Mouse (Mus musculus): Measurements from ENCODE around the gene Ints4. TPM values are rescaled to one million over a fixed set of nuclear protein-coding genes. Genes with fewer than 3 reads are reported as not detected.
"Not testable (repeated sequence)": the region's sequence is repeated elsewhere in the genome, so short reads cannot be mapped to it uniquely, and the experiment has no call there.

The Ints4 gene
- 61.0 and 63.7 TPM in 2 replicates for polyA plus RNA-seq (2016; fragmentation: Nextera tagmentation; extraction: Ambion mirVana)

GRCm38 (mm10) chr7:97480821-97481339 is at the start of gene Ints4:
TSS of gene Ints4 (plus strand) at chr7:97480956.
- no peaks in the 10 kb centered on the region for H3K27me3 ChIP-seq (ENCODE audit: insufficient read depth, poor library complexity, severe bottlenecking)
- peaks cover 12% of the 10 kb centered on the region for H3K36me3 ChIP-seq
- no peaks in the 10 kb centered on the region for H3K9me3 ChIP-seq
- DNase-seq (ENCODE audit: low spot score) = peak; percentile 91
- H3K27ac ChIP-seq = peak within 1 kb of the TSS; percentile 87
- H3K4me3 ChIP-seq = peak within 1 kb of the TSS; percentile 74
- WGBS = under 1% methylated on average over 24 of the region's 24 CpGs
- H3K4me1 ChIP-seq (replicated peaks) = peaks cover 20% of the 10 kb centered on the region

DNA sequence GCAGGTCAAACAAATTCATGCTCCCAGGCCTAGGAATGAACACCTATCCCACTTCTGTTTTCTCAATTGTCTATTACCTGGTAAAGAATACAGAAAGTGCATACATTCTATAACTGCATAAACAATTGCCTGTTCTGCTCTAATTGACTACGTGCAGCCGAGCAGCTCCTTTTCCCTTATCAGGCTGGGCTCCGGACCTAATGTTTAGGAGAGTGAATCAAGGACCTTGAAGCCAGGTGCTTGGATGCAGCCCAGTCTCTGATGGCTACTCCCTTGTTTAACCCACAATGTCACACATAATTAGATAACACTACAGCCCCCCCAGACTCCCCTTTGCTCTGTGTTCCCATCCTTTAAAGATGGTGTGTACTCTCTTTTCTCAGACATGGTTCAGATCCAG is 47.2 kb upstream of the Ints4 start:
- H3K27me3 ChIP-seq (ENCODE audit: insufficient read depth, poor library complexity, severe bottlenecking); H3K4me3 ChIP-seq; H3K27ac ChIP-seq; DNase-seq (ENCODE audit: low spot score); H3K9me3 ChIP-seq; H3K36me3 ChIP-seq: not testable (repeated sequence)
- H3K4me1 ChIP-seq (replicated peaks) = peaks cover 13% of the 10 kb centered on the region
- WGBS = 81% methylated on average over 3 of the region's 3 CpGs

GRCm38 (mm10) chr7:97434517-97434916 is 46.2 kb upstream of the Ints4 start:
- no peaks in the 10 kb centered on the region for H3K9me3 ChIP-seq
- no peak for DNase-seq (ENCODE audit: low spot score)
- H3K36me3 ChIP-seq = no peaks in the 10 kb centered on the region
- H3K27me3 ChIP-seq (ENCODE audit: insufficient read depth, poor library complexity, severe bottlenecking) = no peaks in the 10 kb centered on the region
- no peak overlapping the region for H3K4me3 ChIP-seq
- 88% methylated on average over 10 of the region's 10 CpGs for WGBS
- H3K27ac ChIP-seq = no peak overlapping the region
- peaks cover 7% of the 10 kb centered on the region for H3K4me1 ChIP-seq (replicated peaks)

GRCm38 (mm10) chr7:97438986-97439385 is 41.8 kb upstream of the Ints4 start:
- 0 out of 2 replicates have a peak, but pooled peaks cover 5% of the 10 kb centered on the region for H3K9me3 ChIP-seq
- H3K27ac ChIP-seq = no peak overlapping the region
- H3K4me3 ChIP-seq = no peak overlapping the region
- no peaks in the 10 kb centered on the region for H3K36me3 ChIP-seq
- no peak for DNase-seq (ENCODE audit: low spot score)
- no peaks in the 10 kb centered on the region for H3K4me1 ChIP-seq (replicated peaks)
- no peaks in the 10 kb centered on the region for H3K27me3 ChIP-seq (ENCODE audit: insufficient read depth, poor library complexity, severe bottlenecking)

DNA sequence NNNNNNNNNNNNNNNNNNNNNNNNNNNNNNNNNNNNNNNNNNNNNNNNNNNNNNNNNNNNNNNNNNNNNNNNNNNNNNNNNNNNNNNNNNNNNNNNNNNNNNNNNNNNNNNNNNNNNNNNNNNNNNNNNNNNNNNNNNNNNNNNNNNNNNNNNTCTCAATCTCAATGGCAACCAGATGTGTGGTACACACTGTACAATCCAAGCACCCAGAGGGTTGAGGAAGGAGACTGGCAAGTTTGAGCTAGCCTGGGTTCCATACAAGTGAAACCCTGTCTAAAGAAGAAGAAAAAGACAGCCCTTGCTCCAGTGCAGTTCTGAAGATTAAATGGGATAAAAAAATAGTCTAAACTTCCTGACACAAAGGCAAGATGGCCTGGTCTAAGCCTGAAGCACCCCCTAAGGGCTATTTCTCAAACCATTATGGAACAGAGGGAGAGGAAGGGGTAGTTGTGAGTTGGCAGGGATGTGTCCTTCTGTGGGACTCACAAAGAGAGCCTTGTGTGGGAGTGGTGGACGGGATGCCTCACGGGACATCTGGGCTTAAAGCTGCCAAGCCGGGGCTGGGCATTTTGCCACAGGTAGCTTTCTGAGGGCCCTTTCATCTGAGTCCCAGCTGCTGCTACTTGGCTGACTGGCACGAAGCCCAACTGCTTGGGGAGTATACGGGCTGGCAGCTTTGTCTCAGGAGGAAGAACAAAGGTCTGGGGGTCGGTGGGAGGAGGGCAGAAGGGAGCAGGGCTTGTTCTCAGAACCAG is 34.4 kb upstream of the Ints4 start:
- Histone ChIP-seq H3K4me1 (replicated peaks) (no peaks in the 10 kb centered on the region), H3K36me3 (no peaks in the 10 kb centered on the region), H3K9me3 (0 out of 2 replicates have a peak, but pooled peaks cover 12% of the 10 kb centered on the region), H3K27me3 (ENCODE audit: insufficient read depth, poor library complexity, severe bottlenecking) (no peaks in the 10 kb centered on the region), H3K4me3 (no peak overlapping the region), H3K27ac (peak overlapping the region; percentile 17)
- DNase-seq (ENCODE audit: low spot score) = no peak
- 59% methylated on average over 6 of the region's 6 CpGs for WGBS

GRCm38 (mm10) chr7:97447050-97447531 is 33.7 kb upstream of the Ints4 start:
- peak overlapping the region; percentile 17 for H3K27ac ChIP-seq
- H3K4me3 ChIP-seq = no peak overlapping the region
- WGBS = 69% methylated on average over 6 of the region's 6 CpGs
- DNase-seq (ENCODE audit: low spot score) = no peak
- H3K4me1 ChIP-seq (replicated peaks) = no peaks in the 10 kb centered on the region
- 0 out of 2 replicates have a peak, but pooled peaks cover under 1% of the 10 kb centered on the region for H3K27me3 ChIP-seq (ENCODE audit: insufficient read depth, poor library complexity, severe bottlenecking)
- H3K36me3 ChIP-seq = no peaks in the 10 kb centered on the region
- 0 out of 2 replicates have a peak, but pooled peaks cover 10% of the 10 kb centered on the region for H3K9me3 ChIP-seq

DNA sequence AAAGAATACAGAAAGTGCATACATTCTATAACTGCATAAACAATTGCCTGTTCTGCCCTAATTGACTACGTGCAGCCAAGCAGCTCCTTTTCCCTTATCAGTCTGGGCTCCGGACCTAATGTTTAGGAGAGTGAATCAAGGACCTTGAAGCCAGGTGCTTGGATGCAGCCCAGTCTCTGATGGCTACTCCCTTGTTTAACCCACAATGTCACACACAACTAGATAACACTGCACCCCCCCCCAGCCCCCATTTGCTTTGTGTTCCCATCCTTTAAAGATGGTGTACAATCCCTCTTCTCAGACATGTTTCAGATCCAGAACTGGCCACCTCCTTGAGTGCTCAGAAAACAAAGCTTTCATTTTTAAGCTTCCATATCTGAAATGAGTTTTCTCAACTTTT is 29.7 kb upstream of the Ints4 start, which contains the start of gene Kctd14:
Kctd14 (plus strand) TSS at position 301 of the 400 bp plus-strand sequence.
- H3K9me3 ChIP-seq = 0 out of 2 replicates have a peak, but pooled peaks cover 10% of the 10 kb centered on the region
- H3K4me3 ChIP-seq; DNase-seq (ENCODE audit: low spot score); H3K27ac ChIP-seq; H3K27me3 ChIP-seq (ENCODE audit: insufficient read depth, poor library complexity, severe bottlenecking); H3K36me3 ChIP-seq; H3K4me1 ChIP-seq (replicated peaks): not testable (repeated sequence)
- WGBS = 83% methylated on average over 2 of the region's 2 CpGs

DNA sequence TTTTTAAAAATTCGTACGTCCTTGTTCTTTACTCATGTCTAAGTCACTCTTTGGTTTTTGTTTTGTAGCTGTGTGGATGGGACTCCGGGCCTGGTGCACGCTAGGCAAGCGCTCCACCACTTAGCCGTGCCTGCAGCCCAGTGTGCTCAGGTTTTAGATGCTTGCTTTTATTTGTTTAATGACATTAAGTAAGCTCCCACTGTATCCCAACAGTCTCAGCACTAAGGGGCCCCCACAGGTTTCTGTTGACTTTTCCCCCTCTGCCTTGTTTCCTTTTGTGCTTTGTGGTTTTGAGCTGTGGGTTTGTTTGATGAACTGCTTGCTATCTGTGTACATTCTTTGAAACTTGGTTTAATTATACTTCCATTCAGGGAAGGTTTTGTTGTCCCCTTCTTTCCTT is 28.6 kb upstream of the Ints4 start:
- no peak for DNase-seq (ENCODE audit: low spot score)
- WGBS = 83% methylated on average over 6 of the region's 6 CpGs
- Histone ChIP-seq H3K27ac (no peak overlapping the region), H3K27me3 (ENCODE audit: insufficient read depth, poor library complexity, severe bottlenecking) (peaks cover 6% of the 10 kb centered on the region; the same call in 1 of the 2 replicates), H3K4me1 (replicated peaks) (peaks cover 8% of the 10 kb centered on the region), H3K9me3 (0 out of 2 replicates have a peak, but pooled peaks cover 10% of the 10 kb centered on the region), H3K36me3 (no peaks in the 10 kb centered on the region), H3K4me3 (no peak overlapping the region)

- 10% methylated on average over 27 of the region's 27 CpGs for WGBS
- H3K4me3 ChIP-seq = peak overlapping the region; percentile 52
- peaks cover 6% of the 10 kb centered on the region; the same call in 1 of the 2 replicates for H3K27me3 ChIP-seq (ENCODE audit: insufficient read depth, poor library complexity, severe bottlenecking)
- H3K4me1 ChIP-seq (replicated peaks) = peaks cover 8% of the 10 kb centered on the region
- H3K9me3 ChIP-seq = 0 out of 2 replicates have a peak, but pooled peaks cover 10% of the 10 kb centered on the region
- peak overlapping the region; percentile 60 for H3K27ac ChIP-seq
- peak; percentile 34 for DNase-seq (ENCODE audit: low spot score)
- no peaks in the 10 kb centered on the region for H3K36me3 ChIP-seq
Observed at GRCm38 (mm10) chr7:97453141-97453921, 27.4 kb upstream of the Ints4 start.

DNA sequence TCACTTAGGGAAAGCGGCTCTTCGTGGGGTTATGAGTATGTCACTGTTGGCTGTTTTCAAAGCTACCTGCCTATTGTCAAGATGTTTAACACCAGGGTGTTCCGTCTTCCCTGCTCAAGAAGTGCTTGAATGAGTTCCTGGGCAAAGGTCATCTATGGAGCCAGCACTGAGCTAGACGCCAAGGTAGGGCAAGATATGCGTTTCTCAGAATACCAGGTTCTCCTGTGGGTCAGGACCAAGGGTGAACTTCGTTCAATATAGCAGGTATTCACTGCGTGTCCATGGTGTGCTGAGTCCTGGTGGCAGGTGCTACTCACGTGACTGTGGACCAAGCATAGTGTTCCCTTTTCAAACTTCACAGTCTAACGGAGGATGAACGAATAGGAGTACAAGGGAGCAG is 26.0 kb upstream of the Ints4 start:
- Histone ChIP-seq H3K36me3 (no peaks in the 10 kb centered on the region), H3K9me3 (no peaks in the 10 kb centered on the region), H3K27ac (no peak overlapping the region), H3K4me1 (replicated peaks) (peaks cover 8% of the 10 kb centered on the region), H3K4me3 (no peak overlapping the region), H3K27me3 (ENCODE audit: insufficient read depth, poor library complexity, severe bottlenecking) (peaks cover 6% of the 10 kb centered on the region; the same call in 1 of the 2 replicates)
- 94% methylated on average over 10 of the region's 10 CpGs for WGBS
- DNase-seq (ENCODE audit: low spot score) = no peak

- WGBS = 77% methylated on average over 3 of the region's 3 CpGs
- no peaks in the 10 kb centered on the region for H3K36me3 ChIP-seq
- H3K27ac ChIP-seq = no peak overlapping the region
- DNase-seq (ENCODE audit: low spot score) = no peak
- no peak overlapping the region for H3K4me3 ChIP-seq
- H3K27me3 ChIP-seq (ENCODE audit: insufficient read depth, poor library complexity, severe bottlenecking) = peaks cover 6% of the 10 kb centered on the region; the same call in 1 of the 2 replicates
- peaks cover 8% of the 10 kb centered on the region for H3K4me1 ChIP-seq (replicated peaks)
- no peaks in the 10 kb centered on the region for H3K9me3 ChIP-seq
Observed at GRCm38 (mm10) chr7:97455577-97455976, 25.2 kb upstream of the Ints4 start.

DNA sequence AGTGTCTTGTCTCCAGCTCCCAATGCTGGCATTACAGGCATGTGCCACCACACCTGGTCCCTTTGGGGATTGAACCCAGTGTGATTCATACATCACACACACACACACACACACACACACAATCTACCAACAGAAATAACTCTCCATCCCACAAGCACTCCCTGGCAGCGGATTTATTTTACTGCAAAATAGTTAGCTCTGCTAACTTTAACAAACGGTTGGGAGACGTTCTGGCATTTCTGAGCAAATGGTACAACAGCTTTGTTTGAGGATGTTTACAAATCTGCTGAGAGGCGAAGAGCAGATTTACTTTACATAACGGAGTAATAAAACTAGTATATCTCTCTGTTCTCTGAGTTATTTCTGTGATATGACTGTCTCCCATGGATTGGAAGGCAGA is 7.8 kb upstream of the Ints4 start:
- 82% methylated on average over 5 of the region's 5 CpGs for WGBS
- H3K27ac ChIP-seq = no peak overlapping the region
- no peak for DNase-seq (ENCODE audit: low spot score)
- 0 out of 2 replicates have a peak, but pooled peaks cover 2% of the 10 kb centered on the region for H3K9me3 ChIP-seq
- H3K36me3 ChIP-seq = no peaks in the 10 kb centered on the region
- H3K4me1 ChIP-seq (replicated peaks) = no peaks in the 10 kb centered on the region
- no peak overlapping the region for H3K4me3 ChIP-seq
- no peaks in the 10 kb centered on the region for H3K27me3 ChIP-seq (ENCODE audit: insufficient read depth, poor library complexity, severe bottlenecking)
